In genomic region chr9:68654333-68655017, GRCm38 (mm10) we compare ENCODE assay signal across 8 mouse cellular contexts. TPM values are rescaled to one million over a fixed set of nuclear protein-coding genes. Genes with fewer than 3 reads are reported as not detected.
A peak's percentile ranks its signal among the peaks of the same experiment; 100 is the strongest.
DNase-seq lines count a peak whose midpoint lies in the region; ATAC-seq lines count a peak whose summit lies in the region.

No protein-coding gene starts in this region.

- H3K4me3 ChIP-seq in megakaryocyte, embryonic 14.5 days (replicated peaks) = peak overlapping the region; percentile 38
- H3K4me3 ChIP-seq in embryonic facial prominence, embryonic 13.5 days = peak overlapping the region; percentile 83
- peak overlapping the region; percentile 85 for H3K4me3 ChIP-seq in heart, embryonic 10.5 days
- peak overlapping the region; percentile 80 for H3K4me3 ChIP-seq in kidney, embryonic 14.5 days (ENCODE audit: low read length)
- peak overlapping the region; percentile 79 for H3K4me3 ChIP-seq in neural tube, embryonic 12.5 days

- peaks cover 52% of the 10 kb centered on the region for H3K27me3 ChIP-seq in megakaryocyte, embryonic 14.5 days (replicated peaks)
- H3K27me3 ChIP-seq in embryonic facial prominence, embryonic 13.5 days = no peaks in the 10 kb centered on the region
- H3K27me3 ChIP-seq in heart, embryonic 10.5 days (ENCODE audit: insufficient read depth, poor library complexity, severe bottlenecking) = peaks cover 4% of the 10 kb centered on the region; the same call in 1 of the 2 replicates
- H3K27me3 ChIP-seq in kidney, embryonic 14.5 days (ENCODE audit: control insufficient read depth, insufficient read depth, low read length) = no peaks in the 10 kb centered on the region
- no peaks in the 10 kb centered on the region for H3K27me3 ChIP-seq in neural tube, embryonic 12.5 days (replicated peaks)

- peak overlapping the region; percentile 97 for H3K27ac ChIP-seq in embryonic facial prominence, embryonic 13.5 days
- H3K27ac ChIP-seq in heart, embryonic 10.5 days = peak overlapping the region; percentile 92; the same call in 1 of the 2 replicates
- H3K27ac ChIP-seq in kidney, embryonic 14.5 days (ENCODE audit: low read depth, low read length) = peak overlapping the region; percentile 90
- no peak overlapping the region for H3K27ac ChIP-seq in neural tube, embryonic 12.5 days

- peaks cover 21% of the 10 kb centered on the region for H3K4me1 ChIP-seq in megakaryocyte, embryonic 14.5 days
- H3K4me1 ChIP-seq in embryonic facial prominence, embryonic 13.5 days = peaks cover 29% of the 10 kb centered on the region
- H3K4me1 ChIP-seq in heart, embryonic 10.5 days = peaks cover 15% of the 10 kb centered on the region; the same call in 1 of the 2 replicates
- H3K4me1 ChIP-seq in kidney, embryonic 14.5 days (ENCODE audit: control insufficient read depth, insufficient read depth, low read length) = peaks cover 8% of the 10 kb centered on the region
- peaks cover 11% of the 10 kb centered on the region; the same call in 1 of the 2 replicates for H3K4me1 ChIP-seq in neural tube, embryonic 12.5 days

- ATAC-seq in megakaryocyte, adult 5-6 weeks (ENCODE audit: poor library complexity, severe bottlenecking) = no peak
- no peak for ATAC-seq in embryonic facial prominence, embryonic 13.5 days (ENCODE audit: insufficient number of reproducible peaks, insufficient read depth, low FRiP score, low TSS enrichment, low read depth)
- peak; percentile 45 for ATAC-seq in kidney, embryonic 14.5 days (ENCODE audit: low FRiP score, low TSS enrichment)
- ATAC-seq in neural tube, embryonic 12.5 days (ENCODE audit: low FRiP score, low read depth) = peak; percentile 43; the same call in 1 of the 2 replicates

- no peaks in the 10 kb centered on the region for H3K9me3 ChIP-seq in megakaryocyte, embryonic 14.5 days
- no peaks in the 10 kb centered on the region for H3K9me3 ChIP-seq in embryonic facial prominence, embryonic 13.5 days
- no peaks in the 10 kb centered on the region for H3K9me3 ChIP-seq in heart, embryonic 10.5 days
- no peaks in the 10 kb centered on the region for H3K9me3 ChIP-seq in kidney, embryonic 14.5 days (ENCODE audit: control insufficient read depth, low read length)
- no peaks in the 10 kb centered on the region for H3K9me3 ChIP-seq in neural tube, embryonic 12.5 days

- peak overlapping the region; percentile 86 for H3K9ac ChIP-seq in embryonic facial prominence, embryonic 13.5 days
- H3K9ac ChIP-seq in kidney, embryonic 14.5 days (ENCODE audit: low read depth, low read length) = peak overlapping the region; percentile 79
- H3K9ac ChIP-seq in neural tube, embryonic 12.5 days = peak overlapping the region; percentile 84

- peak overlapping the region; percentile 97 for H3K4me2 ChIP-seq in embryonic facial prominence, embryonic 13.5 days
- H3K4me2 ChIP-seq in kidney, embryonic 14.5 days (replicated peaks; ENCODE audit: low read depth, low read length) = peak overlapping the region; percentile 90
- peak overlapping the region; percentile 93 for H3K4me2 ChIP-seq in neural tube, embryonic 12.5 days (replicated peaks)

- WGBS in embryonic facial prominence, embryonic 13.5 days = under 1% methylated on average over 43 of the region's 43 CpGs
- WGBS in heart, embryonic 10.5 days = under 1% methylated on average over 43 of the region's 43 CpGs
- WGBS in kidney, embryonic 14.5 days = under 1% methylated on average over 43 of the region's 43 CpGs
- 2% methylated on average over 43 of the region's 43 CpGs for WGBS in neural tube, embryonic 12.5 days

- DNase-seq in heart, embryonic 10.5 days (ENCODE audit: low spot score) = peak; percentile 76
- DNase-seq in liver = peak; percentile 6
- DNase-seq in urinary bladder, postnatal 36 days (ENCODE audit: low spot score in 2 of 2) = peak; percentile 4 to 5

- H3K36me3 ChIP-seq in megakaryocyte, embryonic 14.5 days (replicated peaks; ENCODE audit: low read length) = no peaks in the 10 kb centered on the region
- H3K36me3 ChIP-seq in embryonic facial prominence, embryonic 13.5 days = no peaks in the 10 kb centered on the region
- no peaks in the 10 kb centered on the region for H3K36me3 ChIP-seq in heart, embryonic 10.5 days
- H3K36me3 ChIP-seq in kidney, embryonic 14.5 days (ENCODE audit: control insufficient read depth, insufficient read depth, low read length) = no peaks in the 10 kb centered on the region
- no peaks in the 10 kb centered on the region for H3K36me3 ChIP-seq in neural tube, embryonic 12.5 days

RNA-seq across cellular contexts. Expression of gene Rora, which starts 0.9 kb away (rescaled TPM):
- polyA plus RNA-seq in megakaryocyte, embryonic 14.5 days (2012; ENCODE audit: insufficient read depth, low replicate concordance) = 2.5 TPM in 1 of 2 replicates, not detected in the other
- 1.3 and 1.4 TPM in 2 replicates for total RNA-seq in megakaryocyte, adult 5-6 weeks (2015)
- total RNA-seq in megakaryocyte, adult 5-6 weeks (2017) = 1.9 and 2.1 TPM in 2 replicates
- polyA plus RNA-seq in embryonic facial prominence, embryonic 13.5 days (2015; fragmentation: Nextera tagmentation; extraction: Ambion mirVana) = 18.6 and 20.4 TPM in 2 replicates
- 5.0 and 5.1 TPM in 2 replicates for polyA plus RNA-seq in heart, embryonic 10.5 days (2016; fragmentation: Nextera tagmentation; extraction: Ambion mirVana)
- 6.4 and 7.1 TPM in 2 replicates for polyA plus RNA-seq in kidney, embryonic 14.5 days (2014; fragmentation: Nextera tagmentation; extraction: Ambion mirVana)
- polyA plus RNA-seq in neural tube, embryonic 12.5 days (2016; fragmentation: Nextera tagmentation; extraction: Ambion mirVana) = 5.3 and 5.8 TPM in 2 replicates

Comparison
In these comparisons a context has a peak if more than half of its experiments do, and no peak if none do; other contexts are left out.
1. ATAC-seq: peak in kidney, embryonic 14.5 days (single experiment) and neural tube, embryonic 12.5 days (single experiment); none in megakaryocyte, adult 5-6 weeks (single experiment) and embryonic facial prominence, embryonic 13.5 days (single experiment).
2. DNase-seq: peak in every context shown above with its lines; median percentile 76 in heart, embryonic 10.5 days; 6 in liver; 4 in urinary bladder, postnatal 36 days.
3. Peak in every context shown above with its lines, with median percentiles within 50 percentile points of each other: H3K4me3 ChIP-seq, H3K4me2 ChIP-seq and H3K9ac ChIP-seq.